Mouse (Mus musculus): ENCODE data around the gene Lrrn4cl. TPM values are rescaled to one million over a fixed set of nuclear protein-coding genes. Genes with fewer than 3 reads are reported as not detected.
"Not testable (repeated sequence)": the region's sequence is repeated elsewhere in the genome, so short reads cannot be mapped to it uniquely, and the experiment has no call there.

Gene Lrrn4cl
- total RNA-seq, 2 experiments from 2014 or later, result 0.88 to 0.91 TPM

GRCm38 (mm10) chr19:8871267-8872186 lies 21.0 kb downstream of the Lrrn4cl start, which contains the start of gene Ubxn1:
Gene Ubxn1, plus strand, starts transcription at chr19:8871496.
- intact Hi-C loops (cut with DNase I), result no loop called here
- DNase-seq (ENCODE audit: low spot score in 2 of 2), result peak; percentile 97 to 99

- intact Hi-C loops (cut with DNase I), result no loop called here
- no peak for DNase-seq (ENCODE audit: low spot score in 2 of 2)
Observed at GRCm38 (mm10) chr19:8872266-8872840, 21.8 kb downstream of the Lrrn4cl start.

GRCm38 (mm10) chr19:8875031-8875430 lies 24.5 kb downstream of the Lrrn4cl start:
- intact Hi-C loops (cut with DNase I), result no loop called here
- DNase-seq (ENCODE audit: low spot score in 2 of 2), result no peak

GRCm38 (mm10) chr19:8880311-8881033 lies 29.9 kb downstream of the Lrrn4cl start, which contains the start of gene Uqcc3:
Gene Uqcc3, minus strand, starts transcription at chr19:8880923.
- intact Hi-C loops (cut with DNase I), result no loop called here
- peak; percentile 87 to 91 for DNase-seq (ENCODE audit: low spot score in 2 of 2)

- no peak for DNase-seq (ENCODE audit: low spot score in 2 of 2)
- intact Hi-C loops (cut with DNase I), result no loop called here
Observed at GRCm38 (mm10) chr19:8881034-8881392, 30.4 kb downstream of the Lrrn4cl start.

- intact Hi-C loops (cut with DNase I), result no loop called here
- DNase-seq (ENCODE audit: low spot score in 2 of 2), result no peak
Observed at GRCm38 (mm10) chr19:8883616-8884015, 33.0 kb downstream of the Lrrn4cl start, which contains the start of the genes Lbhd1 and Gm49403. Gene Lbhd1, plus strand, starts transcription at chr19:8883732. Gene Gm49403, plus strand, starts transcription at chr19:8883930.

DNA sequence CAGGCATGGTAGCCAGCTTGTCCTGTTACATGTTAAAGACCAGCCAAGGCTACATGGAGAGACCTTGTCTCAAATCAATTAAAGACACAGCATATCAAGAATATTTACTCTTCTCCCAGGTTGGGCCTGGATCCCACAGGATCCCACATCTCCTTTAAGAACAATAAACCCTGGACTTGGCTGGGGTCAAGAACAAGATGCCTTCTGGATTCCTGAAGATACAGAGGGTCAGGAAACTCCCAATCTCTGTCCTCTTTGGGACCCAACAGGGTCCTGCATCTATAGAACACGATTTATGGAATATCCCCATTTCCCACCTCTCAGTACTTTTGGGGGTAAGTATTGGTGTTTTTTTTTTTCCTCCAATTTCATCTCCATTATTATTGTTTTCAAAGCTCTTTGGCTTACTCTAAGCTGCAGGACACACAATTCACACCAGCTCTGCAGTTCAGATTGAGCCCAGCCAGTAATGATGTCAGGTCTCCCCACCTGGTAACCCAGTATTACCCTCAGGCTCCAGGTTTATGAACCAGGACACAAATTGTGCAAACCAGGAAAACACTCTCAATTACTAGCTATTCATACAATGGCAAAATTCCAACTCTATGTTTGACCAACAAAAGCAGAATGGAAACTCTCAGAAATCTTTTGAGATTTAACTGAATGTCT lies 36.5 kb downstream of the Lrrn4cl start:
- intact Hi-C loops (cut with DNase I), result loop anchor here (5.0 kb wide), 1 partner anchor 35 kb away; the partner anchor contains the start of gene Lrrn4cl
- DNase-seq (ENCODE audit: low spot score in 2 of 2), result no peak

DNA sequence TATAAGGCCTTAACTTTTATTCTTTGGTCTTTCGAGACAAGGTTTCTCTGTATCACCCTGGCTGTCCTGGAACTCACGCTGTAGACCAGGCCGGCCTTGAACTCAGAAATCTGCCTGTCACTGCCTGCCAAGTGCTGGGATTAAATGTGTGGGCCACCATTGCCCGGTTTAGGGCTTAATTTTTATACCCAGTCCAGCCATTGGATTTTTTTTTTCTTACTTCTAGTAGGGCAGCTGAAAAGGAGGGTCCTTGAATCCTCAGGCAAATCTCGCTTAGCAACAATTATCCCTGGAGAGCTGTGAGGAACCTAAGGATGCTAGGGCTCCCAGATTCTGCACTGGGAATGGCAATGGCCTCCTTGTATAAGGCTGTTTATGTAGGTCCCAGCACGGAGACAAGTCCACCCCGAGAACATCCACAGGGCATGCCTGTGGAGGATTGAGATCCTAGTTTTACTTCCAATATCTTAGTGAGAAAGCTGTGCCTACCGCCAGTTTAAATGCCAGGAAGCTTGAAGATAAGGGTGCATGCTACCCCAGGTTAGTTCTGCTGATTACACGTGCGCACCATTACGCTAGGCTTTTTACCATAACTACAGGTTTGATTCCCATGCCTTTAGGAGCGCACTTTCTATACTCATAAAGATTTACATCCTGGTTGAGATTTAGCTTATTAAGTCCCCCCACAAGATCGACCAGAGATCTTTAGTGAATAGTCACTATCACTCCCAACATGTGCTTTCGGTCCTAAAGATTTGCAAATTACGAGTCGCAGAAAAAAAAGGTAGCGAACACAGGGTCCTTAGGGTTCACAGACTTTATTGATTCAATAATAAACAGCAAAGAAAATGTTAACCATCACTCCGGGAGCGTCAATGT lies 37.3 kb downstream of the Lrrn4cl start:
- DNase-seq (ENCODE audit: low spot score in 2 of 2), result no peak
- intact Hi-C loops (cut with DNase I), result loop anchor here (5.0 kb wide), 1 partner anchor 36 kb away; the partner anchor contains the start of gene Lrrn4cl

GRCm38 (mm10) chr19:8888511-8889385 lies 38.2 kb downstream of the Lrrn4cl start, which contains the start of the genes 1810009A15Rik and Gm49416:
Gene 1810009A15Rik, plus strand, starts transcription at chr19:8888853.
Gene Gm49416, plus strand, starts transcription at chr19:8888926.
- intact Hi-C loops (cut with DNase I), result loop anchor here (5.0 kb wide), 1 partner anchor 36 kb away; the partner anchor contains the start of gene Lrrn4cl
- peak; percentile 94 to 96 for DNase-seq (ENCODE audit: low spot score in 2 of 2)

GRCm38 (mm10) chr19:8892829-8893766 lies 42.5 kb downstream of the Lrrn4cl start, which contains the start of gene Ints5:
Gene Ints5, plus strand, starts transcription at chr19:8893005.
- peak; percentile 74 to 87 for DNase-seq (ENCODE audit: low spot score in 2 of 2)
- intact Hi-C loops (cut with DNase I), result no loop called here

DNA sequence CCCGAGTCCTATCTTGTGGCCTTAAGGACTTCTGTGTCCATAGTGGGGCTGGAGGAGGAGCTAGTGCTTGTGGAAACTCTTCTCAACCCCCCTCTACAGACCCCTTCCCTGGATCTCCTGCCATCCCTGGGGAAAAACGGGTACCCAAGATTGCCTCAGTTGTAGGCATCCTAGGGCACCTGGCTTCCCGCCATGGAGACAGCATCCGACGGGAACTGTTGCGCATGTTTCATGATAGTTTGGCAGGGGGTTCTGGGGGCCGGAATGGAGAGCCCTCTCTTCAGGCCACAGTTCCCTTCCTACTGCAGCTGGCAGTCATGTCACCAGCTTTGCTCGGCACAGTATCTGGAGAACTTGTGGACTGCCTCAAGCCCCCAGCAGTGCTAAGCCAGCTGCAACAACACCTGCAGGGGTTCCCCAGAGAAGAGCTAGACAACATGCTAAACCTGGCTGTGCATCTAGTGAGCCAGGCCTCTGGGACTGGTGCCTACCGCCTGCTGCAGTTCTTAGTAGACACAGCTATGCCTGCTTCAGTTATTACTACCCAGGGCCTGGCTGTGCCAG lies 44.9 kb downstream of the Lrrn4cl start:
- intact Hi-C loops (cut with DNase I), result no loop called here
- DNase-seq (ENCODE audit: low spot score in 2 of 2), result no peak

DNA sequence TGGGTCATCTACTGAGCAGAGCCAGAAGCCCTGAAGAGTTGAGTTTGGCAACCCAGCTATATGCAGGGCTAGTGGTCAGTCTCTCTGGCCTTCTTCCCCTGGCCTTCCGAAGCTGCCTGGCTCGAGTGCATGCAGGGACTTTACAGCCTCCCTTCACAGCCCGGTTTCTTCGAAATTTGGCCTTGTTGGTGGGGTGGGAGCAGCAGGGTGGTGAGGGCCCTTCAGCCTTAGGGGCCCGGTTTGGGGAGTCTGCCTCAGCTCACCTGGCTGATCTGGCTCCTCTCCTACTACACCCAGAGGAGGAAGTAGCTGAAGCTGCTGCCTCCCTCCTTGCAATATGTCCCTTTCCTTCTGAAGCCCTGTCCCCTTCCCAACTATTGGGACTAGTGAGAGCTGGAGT lies 45.7 kb downstream of the Lrrn4cl start:
- intact Hi-C loops (cut with DNase I); DNase-seq (ENCODE audit: low spot score in 2 of 2): not testable (repeated sequence)

GRCm38 (mm10) chr19:8897211-8897864 lies 46.8 kb downstream of the Lrrn4cl start:
- intact Hi-C loops (cut with DNase I), result not testable (repeated sequence)

DNA sequence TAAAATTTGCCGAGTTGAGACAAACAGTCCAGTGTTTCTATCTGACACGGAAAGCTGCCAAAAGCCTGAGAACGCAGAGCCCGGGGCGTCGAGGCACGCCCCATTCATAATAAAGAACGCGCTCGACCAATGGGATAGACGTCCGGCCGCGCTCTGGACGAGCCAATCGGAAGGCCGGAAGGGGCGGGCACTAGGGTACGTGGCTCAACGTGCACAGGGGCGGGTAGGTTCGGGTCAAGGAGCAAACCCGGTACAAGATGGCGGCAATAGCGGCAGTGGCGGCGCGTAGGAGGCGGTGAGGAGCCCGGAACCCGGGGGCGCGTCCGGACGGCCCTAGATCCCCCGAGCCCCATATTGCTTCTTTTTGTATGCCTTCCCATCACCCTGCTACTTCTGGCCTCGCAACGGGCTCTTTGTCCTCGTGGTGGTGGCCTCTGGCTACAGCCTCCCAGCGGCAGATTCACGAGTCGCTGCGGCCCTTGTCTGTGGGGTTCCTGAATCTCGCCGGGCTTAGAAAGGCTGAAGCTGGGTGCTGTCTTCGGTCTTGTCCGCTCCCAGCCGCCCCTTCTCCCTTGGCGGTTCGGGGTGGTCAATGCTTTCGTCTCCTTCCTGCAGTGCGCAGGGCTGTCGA lies 47.4 kb downstream of the Lrrn4cl start, which contains the start of gene Ganab:
Ganab (plus strand) TSS at position 207 of the 631 bp plus-strand sequence.
- intact Hi-C loops (cut with DNase I), result no loop called here
- DNase-seq (ENCODE audit: low spot score in 2 of 2), result peak; percentile 96 to 97

More at GRCm38 (mm10) chr19:8897211-8897864, 46.8 kb downstream of the Lrrn4cl start:
- peak; percentile 19 to 25 for DNase-seq (ENCODE audit: low spot score in 2 of 2)
